Mouse (Mus musculus): ENCODE measurements at regions not wholly inside any gene's neighbourhood (a gene's known extent, or its start where the extent isn't known, plus 50 kb on each side); places are given as distances from the start of the nearest gene placed in this dataset.

DNA sequence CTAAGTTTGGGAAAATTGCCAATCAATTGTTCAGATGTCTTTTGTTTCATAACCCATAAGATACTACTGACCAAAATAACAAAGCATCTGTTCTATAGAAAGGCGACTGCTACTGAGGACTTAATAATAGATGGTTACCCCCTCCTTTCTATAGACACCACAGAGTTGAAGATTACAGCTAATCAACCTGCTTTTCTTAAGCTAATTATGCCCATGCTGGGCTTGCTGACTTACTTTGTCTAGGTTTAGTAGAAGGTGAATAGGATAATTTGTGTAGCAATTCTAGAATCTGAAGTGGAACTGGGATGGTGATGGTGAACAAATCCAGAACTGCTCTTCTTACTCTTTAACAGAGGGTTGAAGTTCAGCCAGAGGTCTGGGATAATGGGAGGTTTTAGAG lies 53.8 kb upstream of the Tbx18 start:
- ATAC-seq, result no peak

DNA sequence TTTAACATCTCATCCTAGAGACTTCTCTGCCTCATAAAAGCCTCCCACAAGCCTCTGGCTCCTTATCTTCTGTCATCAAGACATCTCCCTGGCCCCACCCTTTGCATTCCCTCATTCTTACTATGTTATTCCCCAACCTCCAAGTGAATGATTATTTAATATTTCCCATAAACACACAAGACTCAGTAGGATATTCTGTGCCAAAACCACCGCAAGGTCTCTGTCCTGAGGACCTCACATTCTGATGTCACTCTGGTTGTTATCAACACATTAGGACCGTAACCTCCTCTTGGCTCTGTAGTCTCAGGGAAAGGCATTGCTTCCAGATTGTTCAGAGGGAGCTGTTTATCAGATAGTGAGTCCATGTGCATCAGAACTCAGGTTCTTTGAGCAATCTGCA lies 80.7 kb upstream of the Tbx18 start:
- ATAC-seq, result no peak

DNA sequence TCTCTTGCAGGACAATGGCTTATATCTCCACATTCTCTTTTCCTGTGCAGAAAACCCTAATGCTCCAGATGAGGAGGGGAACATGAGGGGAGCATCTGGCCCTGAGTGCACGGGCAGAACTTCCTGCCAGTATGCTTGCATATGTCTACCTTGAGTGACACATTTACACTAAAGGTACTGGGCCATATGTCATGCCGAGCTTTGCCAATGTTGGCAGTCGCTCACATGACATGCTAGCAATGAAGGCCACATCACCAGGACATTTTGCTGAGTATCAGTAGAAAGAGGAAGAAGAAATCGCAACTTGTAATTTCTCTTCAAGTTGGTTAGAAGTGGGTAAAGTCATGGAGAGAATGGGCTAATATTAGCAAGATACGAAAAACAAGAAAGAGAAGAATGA lies 91.2 kb upstream of the Tbx18 start:
- ATAC-seq, result no peak

DNA sequence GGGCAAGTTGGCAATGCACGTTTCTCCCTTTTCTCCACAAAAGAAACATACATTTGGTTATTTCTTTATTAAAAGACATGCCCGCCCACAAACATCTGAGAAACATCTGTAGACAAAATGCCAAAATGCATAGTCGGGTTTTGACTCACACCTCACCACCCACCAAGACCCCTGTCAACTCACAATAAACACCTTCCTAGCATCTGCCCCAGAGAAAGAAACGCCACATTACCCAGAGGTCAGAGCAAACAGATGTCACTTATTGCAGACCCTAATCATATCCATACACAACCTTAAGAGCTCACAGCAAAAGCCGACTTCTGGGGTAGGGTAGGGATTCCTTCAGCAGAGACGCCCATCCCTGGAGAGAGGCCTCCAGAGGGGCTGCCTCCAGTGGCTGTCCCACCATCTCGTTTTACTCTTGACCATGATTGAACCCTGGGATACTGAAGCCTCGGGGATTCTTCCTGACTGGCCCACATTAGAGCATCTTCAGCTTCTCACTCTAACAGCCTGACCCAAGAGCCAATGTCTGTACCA lies 93.7 kb upstream of the Tbx18 start:
- ATAC-seq, result no peak

DNA sequence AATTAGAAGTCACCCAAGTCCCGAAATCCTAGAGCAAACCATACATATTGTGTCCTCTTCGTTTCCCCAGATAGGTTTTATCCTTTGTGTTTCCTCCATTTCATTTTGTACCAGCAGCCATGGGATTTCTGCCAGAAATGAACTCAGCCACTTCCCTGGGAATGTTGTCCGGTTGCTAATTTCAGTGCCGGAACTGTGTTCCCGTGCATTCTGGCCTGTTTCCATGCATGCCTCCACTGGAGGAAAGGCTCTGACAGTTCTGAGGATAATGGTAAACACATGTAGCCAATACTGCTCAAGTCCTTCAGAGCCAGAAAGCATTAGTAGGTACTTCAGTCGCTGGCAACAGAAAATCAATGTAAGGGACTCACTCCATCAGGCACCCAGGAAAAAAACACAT lies 112.8 kb upstream of the Tbx18 start:
- no peak for ATAC-seq

DNA sequence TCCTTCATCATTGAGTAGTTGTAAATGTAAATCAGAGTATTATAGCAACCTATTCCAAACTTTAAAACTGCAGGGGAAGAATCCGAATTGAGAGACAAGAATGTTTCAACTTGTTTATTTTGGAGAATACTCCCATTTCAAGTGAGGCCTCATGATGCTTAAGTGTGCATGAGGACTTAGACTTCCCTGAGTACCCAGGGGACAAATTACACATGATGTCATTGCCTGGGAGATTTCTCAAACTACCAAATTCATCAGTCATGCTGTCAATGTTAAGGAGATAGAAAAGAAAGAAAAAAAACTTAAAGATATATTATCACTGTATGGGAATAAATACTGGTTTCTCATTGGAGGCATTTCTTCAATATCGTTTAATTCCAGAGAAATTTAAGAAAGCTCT lies 113.4 kb upstream of the Tbx18 start:
- ATAC-seq, result no peak

DNA sequence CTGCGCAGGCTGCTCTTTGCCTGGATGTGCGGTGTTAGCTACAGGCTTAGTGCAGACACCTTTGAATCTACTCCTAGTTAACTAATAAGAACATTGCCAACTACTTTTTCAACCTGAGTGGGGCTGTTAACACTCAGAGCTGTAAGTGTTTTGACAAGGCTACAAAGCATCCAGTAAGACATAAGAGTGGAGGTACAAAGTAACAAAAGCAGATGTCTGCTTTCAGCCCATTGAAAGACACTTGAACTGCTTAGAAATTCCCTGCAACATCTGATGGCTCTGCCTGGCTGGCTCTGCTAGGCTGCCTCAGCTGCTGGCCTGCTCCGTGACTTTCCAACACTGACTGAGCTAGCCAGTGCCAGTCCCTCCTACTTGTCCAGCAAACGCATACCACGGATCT lies 117.8 kb upstream of the Tbx18 start:
- ATAC-seq, result no peak

DNA sequence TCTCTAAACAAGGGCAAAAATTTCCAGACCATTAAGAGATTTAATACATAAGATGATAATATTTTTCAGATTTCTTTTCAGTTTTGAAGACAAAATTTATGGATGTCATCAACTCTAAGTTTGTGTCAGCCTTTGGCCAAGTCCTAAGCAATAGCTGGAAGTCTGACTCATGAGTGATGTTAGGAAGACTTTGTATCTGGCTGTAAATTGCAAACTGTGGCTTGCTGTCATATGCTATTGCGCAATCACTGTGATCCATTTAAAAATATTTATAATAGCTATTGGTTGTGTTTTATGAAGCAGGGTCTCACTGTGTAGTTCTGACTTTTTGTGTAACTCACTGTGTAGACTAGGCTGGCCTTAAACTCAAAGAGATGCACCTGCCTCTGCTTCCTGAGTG lies 119.1 kb upstream of the Tbx18 start:
- ATAC-seq, result no peak

DNA sequence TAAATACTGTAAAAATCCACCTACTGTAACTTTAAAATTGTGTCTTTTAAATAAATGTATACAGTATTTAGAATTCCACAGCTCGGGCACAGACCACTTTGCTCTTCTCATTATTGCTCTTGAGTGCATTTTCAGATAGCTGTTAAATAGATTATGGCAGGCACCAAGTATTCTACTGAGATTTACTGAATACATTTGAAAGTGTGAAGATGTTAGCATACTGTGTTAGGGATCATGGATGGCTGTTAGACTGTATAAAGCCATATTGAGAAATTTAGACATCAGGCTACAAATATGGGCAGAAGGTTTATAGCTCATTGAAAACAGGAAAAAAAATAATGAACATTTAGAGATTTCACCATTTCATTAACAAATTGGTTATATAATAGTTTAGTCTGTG lies 130.5 kb upstream of the Tbx18 start:
- no peak for ATAC-seq

DNA sequence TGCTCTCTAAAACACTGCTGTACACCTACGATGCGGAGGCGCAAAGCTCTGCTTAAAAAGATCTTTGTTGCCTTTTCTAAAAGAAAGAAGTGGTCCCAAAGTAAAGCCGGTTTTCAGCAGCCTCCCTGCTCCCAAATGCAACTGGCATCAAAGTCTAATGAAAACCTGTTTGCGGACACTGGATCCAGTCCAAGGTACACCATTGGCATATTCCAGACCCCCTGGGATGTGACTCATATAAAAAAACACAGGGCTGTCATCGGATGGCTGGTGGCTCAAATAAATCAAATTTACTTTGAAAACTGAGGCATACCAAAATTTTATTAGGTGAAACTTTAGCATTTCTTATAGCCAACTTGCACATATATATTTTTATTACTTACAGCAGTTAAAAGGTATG lies 134.2 kb upstream of the Tbx18 start:
- ATAC-seq, result no peak

DNA sequence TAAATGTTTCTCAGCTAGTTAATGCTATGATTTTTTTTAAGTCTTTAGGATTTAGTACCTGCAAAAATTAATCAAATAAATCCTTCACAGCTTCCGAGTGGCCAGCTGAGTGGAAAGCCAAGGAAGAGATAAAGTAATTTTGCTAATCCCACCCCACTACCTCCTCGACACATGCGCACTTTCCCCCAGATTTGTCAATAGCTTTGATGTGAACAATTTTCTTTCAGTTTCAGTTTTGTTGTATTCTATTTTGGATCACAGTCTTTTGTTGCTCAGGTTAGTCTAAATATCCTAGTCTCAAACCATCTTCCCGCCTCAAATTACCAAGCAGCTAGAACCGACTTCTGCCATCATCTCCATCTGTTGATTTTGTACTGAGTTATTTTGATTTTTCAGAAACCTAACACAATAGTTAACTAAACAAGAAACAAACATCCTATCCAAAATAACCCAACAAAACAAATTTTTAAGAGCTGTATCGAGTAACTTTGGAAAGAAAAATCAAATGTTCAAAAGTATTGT lies 141.4 kb upstream of the Tbx18 start:
- no peak for ATAC-seq

DNA sequence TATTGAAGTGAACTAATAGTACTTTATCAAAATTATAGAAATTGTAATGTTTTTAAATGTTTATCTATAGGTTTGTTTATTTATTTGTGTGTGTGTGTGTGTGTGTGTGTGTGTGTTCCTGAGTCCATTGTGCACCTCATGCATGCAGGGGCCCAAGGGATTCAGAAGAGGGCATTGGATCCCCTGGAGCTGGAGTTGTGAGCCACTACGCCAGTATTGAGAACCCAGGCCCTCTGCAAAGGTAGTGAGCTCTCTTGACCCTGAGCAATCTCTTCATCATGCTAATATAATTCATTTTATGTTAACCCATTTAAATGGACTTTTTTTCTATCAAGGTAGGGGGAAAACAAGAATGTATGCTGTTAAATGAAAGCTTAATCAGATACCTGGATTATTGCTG lies 151.5 kb upstream of the Tbx18 start:
- ATAC-seq, result no peak

DNA sequence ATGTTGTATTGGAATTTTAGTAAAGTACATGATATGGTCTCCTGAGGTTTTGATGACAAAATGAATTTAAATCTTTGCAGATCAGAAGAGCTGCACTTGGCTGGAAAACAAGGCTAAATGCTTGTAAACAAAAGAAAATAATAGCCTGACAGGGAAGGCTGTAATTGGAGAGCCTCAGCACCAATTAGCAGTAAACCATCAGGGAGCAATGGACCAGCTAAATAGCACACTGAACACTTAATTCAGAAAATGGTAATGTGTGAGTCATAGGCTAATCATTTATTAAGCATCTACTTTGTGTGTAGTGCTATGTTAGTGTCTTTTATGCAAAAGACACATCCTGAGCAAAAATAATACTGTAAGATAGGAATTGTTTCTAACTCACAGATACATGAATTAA lies 152.0 kb upstream of the Tbx18 start:
- ATAC-seq, result no peak

DNA sequence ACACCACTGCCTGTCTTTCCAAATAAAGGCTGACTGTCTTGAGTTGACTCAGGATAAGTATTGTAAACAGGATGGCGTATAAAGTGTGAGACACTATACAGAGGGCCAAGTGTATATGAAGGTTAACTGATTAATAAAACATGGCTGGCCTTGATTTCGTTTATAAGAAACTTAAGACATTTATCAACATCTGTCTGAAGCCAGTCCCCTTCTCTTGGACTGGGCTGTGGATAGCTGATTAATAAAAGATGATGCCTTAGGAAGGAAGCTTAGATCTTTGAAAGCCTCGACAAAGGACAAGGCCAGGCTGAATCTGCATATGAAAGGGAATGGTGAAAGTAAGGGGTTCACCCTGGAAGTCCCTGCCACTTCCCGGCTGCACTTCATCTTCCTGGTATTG lies 163.0 kb upstream of the Tbx18 start:
- no peak for ATAC-seq

DNA sequence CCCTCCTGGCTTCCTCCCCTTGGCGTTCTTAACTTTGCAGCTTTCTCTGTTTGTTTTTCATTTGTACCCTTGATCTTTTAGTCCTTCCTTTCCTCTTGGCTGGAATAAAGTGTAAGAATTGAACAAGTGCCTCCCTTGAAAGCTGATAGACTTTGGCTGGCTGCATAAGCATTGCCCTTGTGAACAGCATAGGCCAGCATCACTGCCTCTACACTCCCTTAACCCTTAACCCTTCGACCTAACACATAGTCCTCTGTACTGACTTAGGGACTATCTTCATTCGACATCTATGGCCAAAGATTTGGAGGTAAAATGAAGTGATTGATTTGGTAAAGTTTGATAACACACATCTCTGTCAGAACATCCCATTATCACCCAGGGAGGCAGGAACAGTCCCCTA lies 163.5 kb upstream of the Tbx18 start:
- no peak for ATAC-seq

DNA sequence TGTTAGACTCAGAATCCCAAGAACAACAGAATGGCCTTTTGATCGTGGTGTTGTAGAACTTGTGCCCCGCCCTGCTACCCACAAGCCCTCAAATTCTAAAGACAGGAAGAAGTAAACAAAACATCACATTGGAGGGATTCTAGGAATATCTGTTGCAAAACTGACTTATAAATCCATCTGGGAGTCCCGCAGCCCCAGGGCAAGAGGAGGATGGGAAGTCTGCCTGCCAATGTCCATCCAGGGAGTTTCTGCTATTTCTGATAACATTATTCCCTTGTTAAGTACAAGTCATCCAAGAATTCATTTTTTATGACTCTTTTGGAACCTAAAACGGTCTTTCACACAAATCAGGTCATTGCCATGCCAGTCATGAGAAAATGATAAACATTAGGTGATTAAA lies 164.5 kb upstream of the Tbx18 start:
- ATAC-seq, result no peak

DNA sequence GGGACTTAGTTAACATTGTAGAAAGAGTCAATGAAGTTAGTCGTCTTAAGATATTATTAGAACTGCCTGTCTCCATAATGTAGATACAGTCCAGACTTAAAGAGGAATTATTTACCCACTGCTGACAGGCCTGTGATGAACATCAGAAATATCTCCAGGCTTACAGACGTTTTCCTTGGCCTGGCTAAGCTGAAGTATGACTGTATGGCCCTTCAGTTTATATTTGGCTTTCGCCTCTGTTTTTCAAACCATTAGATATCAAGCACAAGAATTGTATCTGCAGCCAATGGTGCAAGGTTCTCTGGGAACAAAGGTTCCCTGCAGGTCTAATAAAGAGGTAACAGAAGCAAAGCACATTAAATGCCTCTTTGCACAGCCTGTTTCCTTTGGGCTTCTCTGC lies 166.3 kb upstream of the Tbx18 start:
- ATAC-seq, result no peak

DNA sequence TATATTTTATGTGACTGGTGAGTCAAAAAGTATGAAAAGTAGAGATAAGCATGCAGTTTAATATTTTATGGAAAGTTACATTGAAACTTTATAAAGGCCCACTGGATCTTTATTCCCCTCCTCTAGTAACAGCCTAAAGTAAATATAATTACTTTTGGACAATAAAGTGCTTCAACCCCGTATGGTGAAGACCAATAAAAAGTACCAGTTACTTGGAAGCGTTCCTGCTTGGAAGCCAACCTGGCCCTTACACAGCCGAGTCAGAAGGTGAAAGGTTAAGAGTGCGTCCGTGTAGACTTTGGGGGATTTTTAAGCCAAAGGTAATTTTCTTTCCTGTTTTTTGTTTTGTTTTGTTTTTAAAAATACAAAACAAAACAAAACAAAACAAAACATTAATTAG lies 168.3 kb upstream of the Tbx18 start:
- no peak for ATAC-seq

DNA sequence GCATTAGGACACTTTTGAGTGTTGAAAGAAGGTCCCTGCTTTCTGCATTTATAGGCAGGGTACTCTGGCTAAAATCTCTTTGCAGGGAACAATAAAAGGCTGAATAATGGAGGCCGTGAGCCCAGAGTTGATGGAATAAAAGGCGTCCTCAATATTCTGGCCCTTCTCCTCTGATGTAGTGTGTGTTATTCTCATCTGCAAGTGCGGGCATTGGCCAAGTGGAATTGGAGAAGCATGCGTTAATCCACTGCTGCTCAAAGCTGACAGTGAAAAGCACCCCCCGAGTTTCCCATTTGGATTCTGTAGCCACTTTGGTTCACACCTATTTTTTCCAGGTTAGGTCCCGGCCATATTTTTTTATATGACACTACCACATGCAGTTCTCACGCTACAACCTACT lies 168.7 kb upstream of the Tbx18 start:
- ATAC-seq, result no peak

DNA sequence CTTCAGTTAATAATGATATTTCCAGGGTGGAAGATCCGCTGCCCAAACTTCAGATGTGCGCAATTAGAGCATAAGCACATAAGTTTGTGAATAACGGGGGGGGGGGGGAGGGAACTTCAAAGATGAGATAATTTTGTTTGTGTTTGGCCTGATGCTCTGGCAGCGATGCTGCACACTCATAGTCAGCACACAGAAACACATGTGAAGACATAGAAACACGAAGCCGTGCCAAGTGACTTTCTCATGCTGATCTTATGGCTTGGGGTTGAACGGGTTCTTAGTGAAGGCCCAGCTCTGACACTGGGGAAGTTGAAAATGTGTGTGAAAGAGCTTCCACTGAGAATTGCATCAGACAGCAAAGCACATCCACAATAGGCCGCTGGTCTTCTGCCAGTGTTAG lies 190.2 kb upstream of the Tbx18 start:
- no peak for ATAC-seq

DNA sequence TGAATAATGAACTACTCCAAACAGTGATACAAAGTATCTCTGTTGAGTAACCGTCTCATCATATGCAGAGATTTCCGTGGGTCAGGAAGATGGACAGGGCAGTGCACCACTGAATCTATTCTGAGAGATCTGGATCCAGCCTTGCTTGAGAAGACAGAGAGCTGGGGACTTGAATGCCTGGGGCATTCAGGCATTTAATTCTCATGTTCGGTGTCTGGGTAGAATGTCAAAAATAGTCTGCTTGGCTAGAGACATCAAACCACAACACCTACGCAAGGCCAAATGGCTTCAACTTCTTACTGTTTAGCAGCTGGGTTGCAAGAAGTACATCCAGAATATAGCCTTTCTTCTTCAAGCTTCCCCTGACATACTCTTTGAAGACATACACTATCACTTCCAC lies 194.1 kb upstream of the Tbx18 start:
- ATAC-seq, result no peak

DNA sequence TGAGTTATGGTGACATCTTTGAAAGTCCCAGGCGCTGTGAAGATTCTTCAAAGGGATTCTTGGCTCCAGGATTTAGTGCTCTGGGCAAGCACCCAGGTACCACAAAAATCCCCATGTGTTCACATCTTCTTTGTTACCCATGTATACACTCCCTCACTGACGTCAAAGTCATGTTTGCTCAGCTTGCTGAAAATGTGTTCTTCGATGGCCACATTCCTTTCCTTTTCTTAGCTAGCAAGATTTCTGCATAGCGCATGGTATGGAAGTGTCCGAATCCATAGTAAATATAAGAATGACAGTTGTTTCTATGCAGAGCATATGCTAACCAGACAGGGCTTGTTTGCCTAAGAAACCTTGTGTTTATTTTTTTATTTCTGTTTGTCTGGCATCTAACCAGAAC lies 202.2 kb upstream of the Tbx18 start:
- no peak for ATAC-seq

DNA sequence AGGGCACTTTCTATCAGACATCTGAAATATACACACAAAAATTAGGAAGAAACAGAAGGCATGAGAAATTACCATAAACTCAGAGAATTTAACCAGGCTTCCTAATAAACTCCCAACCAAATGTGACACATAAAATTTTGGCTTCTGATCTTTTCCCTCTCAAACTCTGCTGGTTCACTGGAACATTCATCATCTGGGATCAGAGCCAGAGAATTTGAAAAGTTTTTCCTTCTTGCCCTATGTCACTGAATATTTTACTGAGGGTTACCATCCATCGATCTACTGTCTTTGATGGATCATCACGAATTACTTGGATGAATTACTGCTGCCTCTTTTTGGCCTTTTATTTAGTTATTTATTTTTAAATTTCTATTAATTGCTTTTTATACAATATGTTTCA lies 221.4 kb upstream of the Tbx18 start:
- ATAC-seq, result no peak

DNA sequence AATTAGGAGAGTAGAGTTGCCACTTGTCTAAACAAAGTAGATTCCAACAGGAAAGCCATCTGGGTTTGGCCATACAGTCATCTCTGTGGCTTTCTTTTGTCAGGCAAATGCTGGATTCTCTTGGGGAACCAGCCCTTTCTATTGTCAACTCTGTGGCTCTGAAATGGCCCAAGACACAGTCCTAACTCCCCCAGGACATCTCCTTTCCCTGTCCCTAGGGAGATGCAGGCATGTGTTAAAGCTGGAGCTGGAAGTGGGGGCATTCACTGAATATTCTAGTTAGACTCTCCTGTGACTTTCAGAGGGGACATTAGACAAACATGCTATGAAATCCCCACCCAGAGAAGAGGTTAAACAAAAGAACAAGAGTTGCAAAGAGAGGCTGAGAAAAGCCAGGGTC lies 223.9 kb upstream of the Tbx18 start:
- no peak for ATAC-seq

DNA sequence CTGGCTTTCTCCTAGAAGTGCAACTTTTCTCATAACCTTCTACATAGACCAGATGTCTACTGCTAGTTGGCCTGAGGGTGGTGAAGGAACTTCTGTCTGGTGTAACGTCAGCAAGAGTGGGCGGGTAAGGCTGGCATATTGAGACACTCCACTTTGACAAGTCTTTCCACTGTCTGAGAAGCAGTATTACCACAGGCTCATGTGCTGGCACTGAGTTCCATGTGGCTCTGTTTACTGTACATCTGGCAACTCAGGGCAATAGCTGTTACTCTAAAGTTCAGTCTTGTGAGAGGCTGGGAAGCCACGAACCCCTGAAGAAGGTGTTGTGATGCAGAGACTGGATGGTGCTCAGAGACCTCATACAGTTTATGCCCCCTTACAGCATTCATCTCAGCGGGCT lies 230.7 kb upstream of the Tbx18 start:
- no peak for ATAC-seq

DNA sequence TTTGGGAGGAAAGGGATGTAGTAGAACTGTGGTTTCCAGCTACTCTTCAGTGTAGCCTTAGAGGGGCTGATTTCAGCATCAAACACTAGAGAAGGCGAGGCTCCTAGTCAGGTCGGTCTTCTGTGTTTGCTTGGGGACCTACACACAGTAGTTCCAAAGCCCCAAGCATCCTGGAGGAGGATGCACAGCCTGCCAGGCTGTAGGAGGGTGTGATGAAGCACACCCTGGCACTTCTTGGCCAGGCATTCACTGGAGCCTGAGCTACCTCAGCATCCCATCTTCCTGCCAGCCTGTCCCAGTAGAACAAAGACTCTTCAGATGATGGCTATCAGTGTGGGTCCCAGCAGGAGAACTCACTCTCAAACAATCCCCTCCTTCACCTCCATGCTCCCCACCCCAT lies 233.4 kb upstream of the Tbx18 start:
- no peak for ATAC-seq
